Mouse (Mus musculus) liver, postnatal 0 days (tissue): Measurements from ENCODE around the gene Dennd4c.

Source experiments
- CTCF ChIP-seq: sonication (generic); IDR thresholded peaks from 2 replicates; pipeline ENCODE4 v1.5.1; 2016; ENCODE audit warnings: antibody characterized with exemption, low read depth
- EP300 ChIP-seq: IDR thresholded peaks from 2 replicates; pipeline ENCODE4 v1.6.1; 2016; ENCODE audit warnings: antibody characterized with exemption, low read depth, mild to moderate bottlenecking

GRCm38 (mm10) chr4:86847246-86847645 lies 98.9 kb downstream of the Dennd4c start:
- TF ChIP-seq CTCF: no peak
- TF ChIP-seq EP300: no peak
